Mouse (Mus musculus): ENCODE results near the gene Ntn1. TPM values are rescaled to one million over a fixed set of nuclear protein-coding genes. Genes with fewer than 3 reads are reported as not detected.

Ntn1 gene
- polyA plus RNA-seq, 1 experiment from 2014 or later, result 25.7 TPM

- Histone ChIP-seq H3K4me2 (no peak overlapping the region), H3K9me3 (replicated peaks) (no peaks in the 10 kb centered on the region), H3K9ac (replicated peaks) (no peak overlapping the region), H3K4me1 (peaks cover 15% of the 10 kb centered on the region), H3K4me3 (replicated peaks) (no peak overlapping the region), H3K27me3 (replicated peaks) (no peaks in the 10 kb centered on the region; the same call in 1 of the 2 replicates), H3K36me3 (no peaks in the 10 kb centered on the region), H3K27ac (replicated peaks) (no peak overlapping the region)
- 53% methylated on average over 3 of the region's 3 CpGs for WGBS
- ATAC-seq (ENCODE audit: low FRiP score), result no peak
Observed at GRCm38 (mm10) chr11:68285754-68286141, 114.9 kb downstream of the Ntn1 start.

- Histone ChIP-seq H3K9me3 (replicated peaks) (no peaks in the 10 kb centered on the region), H3K4me3 (replicated peaks) (no peak overlapping the region), H3K36me3 (no peaks in the 10 kb centered on the region), H3K27me3 (replicated peaks) (0 out of 2 replicates have a peak, but pooled peaks cover 6% of the 10 kb centered on the region), H3K4me1 (peaks cover 3% of the 10 kb centered on the region; the same call in 1 of the 2 replicates), H3K4me2 (no peak overlapping the region), H3K9ac (replicated peaks) (no peak overlapping the region), H3K27ac (replicated peaks) (no peak overlapping the region)
- ATAC-seq (ENCODE audit: low FRiP score), result no peak
- WGBS, result 65% methylated on average over 10 of the region's 10 CpGs
Observed at GRCm38 (mm10) chr11:68280001-68280510, 120.6 kb downstream of the Ntn1 start.

- no peak overlapping the region for H3K9ac ChIP-seq (replicated peaks)
- 61% methylated on average over 7 of the region's 7 CpGs for WGBS
- no peaks in the 10 kb centered on the region for H3K36me3 ChIP-seq
- no peak overlapping the region for H3K4me3 ChIP-seq (replicated peaks)
- H3K27ac ChIP-seq (replicated peaks), result no peak overlapping the region
- H3K4me1 ChIP-seq, result peaks cover 20% of the 10 kb centered on the region
- H3K9me3 ChIP-seq (replicated peaks), result no peaks in the 10 kb centered on the region
- no peak overlapping the region for H3K4me2 ChIP-seq
- 0 out of 2 replicates have a peak, but pooled peaks cover 6% of the 10 kb centered on the region for H3K27me3 ChIP-seq (replicated peaks)
- ATAC-seq (ENCODE audit: low FRiP score), result no peak
Observed at GRCm38 (mm10) chr11:68276945-68277344, 123.7 kb downstream of the Ntn1 start.

- H3K36me3 ChIP-seq, result no peaks in the 10 kb centered on the region
- ATAC-seq (ENCODE audit: low FRiP score), result peak; percentile 86
- peaks cover 41% of the 10 kb centered on the region for H3K4me1 ChIP-seq
- H3K4me2 ChIP-seq, result no peak overlapping the region
- H3K9me3 ChIP-seq (replicated peaks), result no peaks in the 10 kb centered on the region
- peak overlapping the region; percentile 54 for H3K27ac ChIP-seq (replicated peaks)
- H3K4me3 ChIP-seq (replicated peaks), result no peak overlapping the region
- 15% methylated on average over 10 of the region's 10 CpGs for WGBS
- H3K9ac ChIP-seq (replicated peaks), result no peak overlapping the region
- 0 out of 2 replicates have a peak, but pooled peaks cover 6% of the 10 kb centered on the region for H3K27me3 ChIP-seq (replicated peaks)
Observed at GRCm38 (mm10) chr11:68274331-68274811, 126.3 kb downstream of the Ntn1 start.

- Histone ChIP-seq H3K9ac (replicated peaks) (no peak overlapping the region), H3K27ac (replicated peaks) (peak overlapping the region; percentile 45), H3K9me3 (replicated peaks) (no peaks in the 10 kb centered on the region), H3K4me2 (no peak overlapping the region), H3K36me3 (no peaks in the 10 kb centered on the region), H3K27me3 (replicated peaks) (0 out of 2 replicates have a peak, but pooled peaks cover 6% of the 10 kb centered on the region), H3K4me1 (peaks cover 42% of the 10 kb centered on the region), H3K4me3 (replicated peaks) (no peak overlapping the region)
- no peak for ATAC-seq (ENCODE audit: low FRiP score)
- 20% methylated on average over 12 of the region's 12 CpGs for WGBS
Observed at GRCm38 (mm10) chr11:68273855-68274254, 126.8 kb downstream of the Ntn1 start.

GRCm38 (mm10) chr11:68270730-68271467, 129.7 kb downstream of the Ntn1 start:
- 55% methylated on average over 19 of the region's 19 CpGs for WGBS
- no peaks in the 10 kb centered on the region for H3K9me3 ChIP-seq (replicated peaks)
- no peak overlapping the region for H3K4me3 ChIP-seq (replicated peaks)
- ATAC-seq (ENCODE audit: low FRiP score), result no peak
- H3K9ac ChIP-seq (replicated peaks), result no peak overlapping the region
- peaks cover 42% of the 10 kb centered on the region for H3K4me1 ChIP-seq
- no peak overlapping the region for H3K27ac ChIP-seq (replicated peaks)
- no peak overlapping the region for H3K4me2 ChIP-seq
- H3K36me3 ChIP-seq, result no peaks in the 10 kb centered on the region
- H3K27me3 ChIP-seq (replicated peaks), result 0 out of 2 replicates have a peak, but pooled peaks cover 2% of the 10 kb centered on the region

- H3K4me1 ChIP-seq, result 0 out of 2 replicates have a peak, but pooled peaks cover under 1% of the 10 kb centered on the region
- no peaks in the 10 kb centered on the region for H3K36me3 ChIP-seq
- no peaks in the 10 kb centered on the region for H3K27me3 ChIP-seq (replicated peaks)
- H3K27ac ChIP-seq (replicated peaks), result no peak overlapping the region
- no peak for ATAC-seq (ENCODE audit: low FRiP score)
- no peak overlapping the region for H3K4me3 ChIP-seq (replicated peaks)
- WGBS, result 85% methylated on average over 5 of the region's 5 CpGs
- H3K4me2 ChIP-seq, result no peak overlapping the region
- H3K9me3 ChIP-seq (replicated peaks), result no peaks in the 10 kb centered on the region
- H3K9ac ChIP-seq (replicated peaks), result no peak overlapping the region
Observed at GRCm38 (mm10) chr11:68264276-68264675, 136.3 kb downstream of the Ntn1 start.

GRCm38 (mm10) chr11:68263100-68263499, 137.5 kb downstream of the Ntn1 start:
- H3K4me3 ChIP-seq (replicated peaks), result no peak overlapping the region
- H3K27ac ChIP-seq (replicated peaks), result no peak overlapping the region
- no peak overlapping the region for H3K9ac ChIP-seq (replicated peaks)
- no peaks in the 10 kb centered on the region for H3K27me3 ChIP-seq (replicated peaks)
- H3K36me3 ChIP-seq, result no peaks in the 10 kb centered on the region
- no peaks in the 10 kb centered on the region for H3K4me1 ChIP-seq
- ATAC-seq (ENCODE audit: low FRiP score), result no peak
- H3K9me3 ChIP-seq (replicated peaks), result no peaks in the 10 kb centered on the region
- 88% methylated on average over 5 of the region's 5 CpGs for WGBS
- no peak overlapping the region for H3K4me2 ChIP-seq

GRCm38 (mm10) chr11:68261162-68261892, 139.3 kb downstream of the Ntn1 start:
- 0 out of 2 replicates have a peak, but pooled peaks cover 3% of the 10 kb centered on the region for H3K27me3 ChIP-seq (replicated peaks)
- no peak for ATAC-seq (ENCODE audit: low FRiP score)

GRCm38 (mm10) chr11:68260399-68260798, 140.2 kb downstream of the Ntn1 start:
- Histone ChIP-seq H3K4me2 (no peak overlapping the region), H3K9ac (replicated peaks) (no peak overlapping the region), H3K4me1 (no peaks in the 10 kb centered on the region), H3K27me3 (replicated peaks) (0 out of 2 replicates have a peak, but pooled peaks cover 3% of the 10 kb centered on the region), H3K27ac (replicated peaks) (no peak overlapping the region), H3K4me3 (replicated peaks) (no peak overlapping the region), H3K36me3 (no peaks in the 10 kb centered on the region), H3K9me3 (replicated peaks) (no peaks in the 10 kb centered on the region)
- ATAC-seq (ENCODE audit: low FRiP score), result no peak
- 98% methylated on average over 6 of the region's 6 CpGs for WGBS

More at GRCm38 (mm10) chr11:68261162-68261892, 139.3 kb downstream of the Ntn1 start:
- Histone ChIP-seq H3K9me3 (replicated peaks) (no peaks in the 10 kb centered on the region), H3K27ac (replicated peaks) (no peak overlapping the region), H3K9ac (replicated peaks) (no peak overlapping the region), H3K4me1 (no peaks in the 10 kb centered on the region), H3K4me3 (replicated peaks) (no peak overlapping the region), H3K36me3 (no peaks in the 10 kb centered on the region), H3K4me2 (no peak overlapping the region)
- WGBS, result 82% methylated on average over 10 of the region's 10 CpGs

GRCm38 (mm10) chr11:68258498-68258897, 142.1 kb downstream of the Ntn1 start:
- H3K9me3 ChIP-seq (replicated peaks), result no peaks in the 10 kb centered on the region
- H3K27ac ChIP-seq (replicated peaks), result no peak overlapping the region
- no peak overlapping the region for H3K4me3 ChIP-seq (replicated peaks)
- no peaks in the 10 kb centered on the region for H3K36me3 ChIP-seq
- H3K4me2 ChIP-seq, result no peak overlapping the region
- ATAC-seq (ENCODE audit: low FRiP score), result no peak
- WGBS, result 69% methylated on average over 4 of the region's 4 CpGs
- H3K27me3 ChIP-seq (replicated peaks), result 0 out of 2 replicates have a peak, but pooled peaks cover 3% of the 10 kb centered on the region
- no peaks in the 10 kb centered on the region for H3K4me1 ChIP-seq
- no peak overlapping the region for H3K9ac ChIP-seq (replicated peaks)

All from neural tube, embryonic 15.5 days (tissue).